Mouse (Mus musculus) adrenal gland, adult 10 weeks (tissue): Measurements from ENCODE around the gene Ttc39b. TPM values are rescaled to one million over a fixed set of nuclear protein-coding genes. Genes with fewer than 3 reads are reported as not detected.

Experiments used
- polyA plus RNA-seq: library from polyadenylated mRNA; stranded (reverse); fragments of 350-450 nt; fragmentation: Illumina TruSeq; extraction: RNeasy Lipid Tissue Mini Kit (QIAGEN cat#74804); gene quantifications from one replicate; pipeline ENCODE4 v1.2.3, GENCODE M21; 2014; ENCODE audit warnings: low read depth, low replicate concordance

The Ttc39b gene
- 25.1 TPM for polyA plus RNA-seq

DNA sequence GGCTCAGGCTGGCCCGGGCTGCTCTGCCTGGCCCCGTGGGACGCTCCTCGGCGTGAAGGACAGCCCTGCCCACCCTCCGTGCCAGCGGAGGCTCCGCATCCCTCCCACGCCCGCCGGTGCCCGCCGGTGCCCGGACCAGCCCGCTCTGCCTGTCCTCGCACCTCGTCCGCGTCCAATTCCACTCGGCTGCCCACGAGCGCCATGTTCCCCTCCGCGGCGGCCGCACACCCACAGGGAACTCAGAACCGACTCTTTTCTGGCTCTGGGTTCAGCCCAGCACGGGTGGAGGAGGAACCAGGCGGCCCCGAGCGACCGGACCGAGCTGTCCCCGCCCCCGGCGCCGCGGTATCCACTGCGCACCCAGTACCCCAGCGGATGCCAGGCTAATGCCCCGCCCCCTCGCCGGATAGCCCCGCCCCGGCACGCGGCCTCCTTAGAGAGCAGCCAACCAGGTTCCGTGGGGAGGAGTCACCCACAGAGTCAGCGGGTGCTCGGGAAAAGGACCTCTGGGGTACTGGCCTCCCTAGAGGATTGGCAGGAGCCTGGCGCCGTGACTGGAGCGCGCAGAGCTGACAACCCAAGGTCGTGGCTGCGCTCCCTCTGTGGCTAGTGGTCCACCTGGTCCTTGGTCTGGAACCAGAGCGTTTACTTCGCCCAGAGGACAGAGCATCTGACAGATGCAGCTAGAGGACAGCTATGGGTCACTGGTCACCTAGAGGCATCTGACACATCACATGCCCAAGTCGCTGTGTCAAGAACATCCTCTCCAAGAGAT is at the start of gene Ttc39b:
TSS of gene Ttc39b (minus strand) at position 346 of the 775 bp plus-strand sequence.

Other genes starting within 250 kb of the Ttc39b start
- 31.9 TPM for gene Snapc3, start 93.5 kb upstream of the Ttc39b start, polyA plus RNA-seq
- 248 TPM for gene Psip1, start 162.2 kb upstream of the Ttc39b start, polyA plus RNA-seq
- 3.4 TPM for gene Ccdc171, start 201.3 kb upstream of the Ttc39b start, polyA plus RNA-seq